Mouse (Mus musculus) v-Abl transformed pro-B cells (cell line): Measurements from ENCODE around the gene Dkk1.
"Not testable (repeated sequence)": the region's sequence is repeated elsewhere in the genome, so short reads cannot be mapped to it uniquely, and the experiment has no call there.

ENCODE experiments used
- in situ Hi-C, 2 experiments: fragments of 400-800 bp; cut with MboI; formaldehyde crosslinking; loops; one replicate each; pipeline ENCODE4 v1.15.1; 2025; ENCODE audit not compliant: unreplicated experiment in 2 of 2

The Dkk1 gene

GRCm38 (mm10) chr19:30549044-30549853 is at the start of gene Dkk1:
Gene Dkk1 (minus strand): TSS chr19:30549665.
- in situ Hi-C loops, result no loop called here

- in situ Hi-C loops, result no loop called here
These were observed 36.9 kb upstream of the Dkk1 start for GRCm38 (mm10) chr19:30586366-30586765.

GRCm38 (mm10) chr19:30564516-30564915 is 15.1 kb upstream of the Dkk1 start:
- in situ Hi-C loops, result loop anchor here in 1 of 2 experiments (25.0 kb wide), 1 partner anchor 877 kb away; the partner anchor contains the start of gene Mlana

- in situ Hi-C loops, result loop anchor here in 1 of 2 experiments (25.0 kb wide), 1 partner anchor 877 kb away; the partner anchor contains the start of gene Mlana
These were observed 14.4 kb upstream of the Dkk1 start for GRCm38 (mm10) chr19:30563876-30564275.

GRCm38 (mm10) chr19:30558024-30558423 is 8.6 kb upstream of the Dkk1 start:
- in situ Hi-C loops, result loop anchor here in 1 of 2 experiments (10.0 to 25.0 kb wide), 2 partner anchors 733 to 871 kb away; partner anchors contain the start of gene Mlana

GRCm38 (mm10) chr19:30554467-30554881 is 5.0 kb upstream of the Dkk1 start:
- in situ Hi-C loops, result loop anchor here in 1 of 2 experiments (5.0 to 25.0 kb wide), 4 partner anchors 307 to 867 kb away; partner anchors contain the start of gene Mlana

- in situ Hi-C loops, result loop anchor here in 1 of 2 experiments (5.0 to 25.0 kb wide), 4 partner anchors 306 to 866 kb away; partner anchors contain the start of gene Mlana
These were observed 4.3 kb upstream of the Dkk1 start for GRCm38 (mm10) chr19:30553740-30554139.

GRCm38 (mm10) chr19:30552260-30552659 is 2.8 kb upstream of the Dkk1 start:
- in situ Hi-C loops, result loop anchor here in 1 of 2 experiments (5.0 to 25.0 kb wide), 4 partner anchors 305 to 865 kb away; partner anchors contain the start of gene Mlana

- in situ Hi-C loops, result loop anchor here in 1 of 2 experiments (5.0 to 25.0 kb wide), 4 partner anchors 303 to 863 kb away; partner anchors contain the start of gene Mlana
These were observed 586 bp upstream of the Dkk1 start for GRCm38 (mm10) chr19:30549854-30550647.

- in situ Hi-C loops, result no loop called here
These were observed 938 bp downstream of the Dkk1 start for GRCm38 (mm10) chr19:30548411-30549043.

- in situ Hi-C loops, result not testable (repeated sequence)
These were observed 10.0 kb downstream of the Dkk1 start for GRCm38 (mm10) chr19:30539365-30539941.

GRCm38 (mm10) chr19:30516771-30517170 is 32.7 kb downstream of the Dkk1 start:
- in situ Hi-C loops, result no loop called here

GRCm38 (mm10) chr19:30510481-30510880 is 39.0 kb downstream of the Dkk1 start:
- in situ Hi-C loops, result no loop called here

- in situ Hi-C loops, result no loop called here
These were observed 44.0 kb downstream of the Dkk1 start for GRCm38 (mm10) chr19:30505497-30505896.
